Mouse (Mus musculus) monocyte, adult 5-6 weeks (primary cell): ENCODE measurements around the gene 9930111J21Rik2. TPM values are rescaled to one million over a fixed set of nuclear protein-coding genes. Genes with fewer than 3 reads are reported as not detected.
A peak's percentile ranks its signal among the peaks of the same experiment; 100 is the strongest.
"Not testable (repeated sequence)": the region's sequence is repeated elsewhere in the genome, so short reads cannot be mapped to it uniquely, and the experiment has no call there.

Source experiments
- ATAC-seq: fragments of 153-309, 156-312 bp; replicated peaks from 2 replicates; pipeline ENCODE4 v1.8.0; 2017; ENCODE audit warnings: mild to moderate bottlenecking; ENCODE audit not compliant: low TSS enrichment, insufficient number of reproducible peaks, severe bottlenecking, poor library complexity, low FRiP score
- total RNA-seq: library from RNA; stranded (forward); fragments of 200-1000, 200-491, 200-594 nt; gene quantifications from 3 replicates; pipeline ENCODE4 v1.2.3, GENCODE M21; 2017

9930111J21Rik2 gene
- total RNA-seq, 1 experiment from 2014 or later, result 84.2 TPM

DNA sequence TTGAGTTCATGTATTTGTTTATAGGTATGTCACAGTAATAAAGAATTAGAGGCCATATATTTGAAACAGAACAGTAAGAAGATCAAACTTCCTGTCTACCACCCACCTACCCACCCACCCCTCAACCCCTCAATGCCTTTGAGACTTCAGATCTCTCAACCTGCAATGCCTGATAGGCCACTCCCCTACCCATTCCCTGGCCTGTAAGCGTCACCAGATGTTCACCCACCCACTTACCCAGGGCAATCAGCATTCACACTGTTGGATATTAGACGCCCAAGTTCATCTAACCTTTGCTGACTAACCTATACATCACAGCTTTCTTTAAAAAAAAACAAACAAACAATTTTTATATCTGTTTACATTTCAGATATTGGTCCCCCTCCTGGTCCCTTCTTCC lies 61.1 kb downstream of the 9930111J21Rik2 start:
- ATAC-seq, result not testable (repeated sequence)

- ATAC-seq, result peak; percentile 37; the same call in 1 of the 2 replicates
Measured at GRCm38 (mm10) chr11:48988219-48988618, 62.8 kb downstream of the 9930111J21Rik2 start.

GRCm38 (mm10) chr11:48982848-48983247 lies 68.2 kb downstream of the 9930111J21Rik2 start:
- ATAC-seq, result not testable (repeated sequence)

- peak; percentile 55 for ATAC-seq
Measured at GRCm38 (mm10) chr11:48980052-48980451, 71.0 kb downstream of the 9930111J21Rik2 start.

- ATAC-seq, result peak; percentile 82
Measured at GRCm38 (mm10) chr11:48979251-48979650, 71.8 kb downstream of the 9930111J21Rik2 start, which contains the start of gene 9930111J21Rik1. Gene 9930111J21Rik1 (minus strand): TSS chr11:48979398.

- peak; percentile 60 for ATAC-seq
Measured at GRCm38 (mm10) chr11:48978240-48978939, 72.7 kb downstream of the 9930111J21Rik2 start, which contains the start of gene Olfr56. Gene Olfr56 (plus strand): TSS chr11:48978889.

- not testable (repeated sequence) for ATAC-seq
Measured at GRCm38 (mm10) chr11:48974686-48975085, 76.4 kb downstream of the 9930111J21Rik2 start.

Other genes with a start within 250 kb of the 9930111J21Rik2 start
- 52.9 to 85.7 TPM (median 59.4 TPM) in 3 replicates for gene Trim41, start 233.9 kb downstream of the 9930111J21Rik2 start, total RNA-seq
- gene Trim7, start 225.1 kb downstream of the 9930111J21Rik2 start, total RNA-seq, result 9.4 to 15.9 TPM (median 15.5 TPM) in 3 replicates
- gene Gm12184, start 224.6 kb downstream of the 9930111J21Rik2 start, total RNA-seq, result 7.5 to 29.4 TPM (median 12.2 TPM) in 3 replicates
- 36.6 to 51.0 TPM (median 48.9 TPM) in 3 replicates for gene Irgm1, start 179.6 kb downstream of the 9930111J21Rik2 start, total RNA-seq
- 6.7 to 9.7 TPM (median 8.8 TPM) in 3 replicates for gene Gm5431, start 149.0 kb downstream of the 9930111J21Rik2 start, total RNA-seq
- 32.3 to 73.6 TPM (median 37.8 TPM) in 3 replicates for gene Psme2b, start 105.1 kb downstream of the 9930111J21Rik2 start, total RNA-seq
- 0.29 to 2.8 TPM (median 0.85 TPM) in 3 replicates for gene Olfr56, start 72.4 kb downstream of the 9930111J21Rik2 start, total RNA-seq
- gene 9930111J21Rik1, start 71.8 kb downstream of the 9930111J21Rik2 start, total RNA-seq, result 33.5 to 71.5 TPM (median 41.1 TPM) in 3 replicates
- 0.10 to 1.4 TPM in 2 of 3 replicates, not detected in the other for gene Gm12185, start 59.0 kb downstream of the 9930111J21Rik2 start, total RNA-seq
- gene Tgtp1, start 57.1 kb downstream of the 9930111J21Rik2 start, total RNA-seq, result 1.3 to 3.0 TPM (median 1.7 TPM) in 3 replicates
- gene Tgtp2, start 13.0 kb upstream of the 9930111J21Rik2 start, total RNA-seq, result 15.9 to 85.7 TPM (median 25.2 TPM) in 3 replicates
- gene Ifi47, start 25.3 kb upstream of the 9930111J21Rik2 start, total RNA-seq, result 23.6 to 98.9 TPM (median 35.3 TPM) in 3 replicates
- not detected in 3 replicates for gene Olfr1396, start 63.6 kb upstream of the 9930111J21Rik2 start, total RNA-seq
- not detected in 3 replicates for gene Olfr1395, start 91.0 kb upstream of the 9930111J21Rik2 start, total RNA-seq
- gene Olfr1394, start 103.1 kb upstream of the 9930111J21Rik2 start, total RNA-seq, result not detected in 3 replicates
- gene Btnl9, start 135.9 kb upstream of the 9930111J21Rik2 start, total RNA-seq, result 0.75 to 2.2 TPM (median 0.78 TPM) in 3 replicates
- 96.4 to 134 TPM (median 134 TPM) in 3 replicates for gene Zfp62, start 152.1 kb upstream of the 9930111J21Rik2 start, total RNA-seq
- 58.6 to 80.8 TPM (median 72.0 TPM) in 3 replicates for gene Mgat1, start 192.9 kb upstream of the 9930111J21Rik2 start, total RNA-seq
- gene Olfr1393, start 227.1 kb upstream of the 9930111J21Rik2 start, total RNA-seq, result 2.0 TPM in 1 of 3 replicates, not detected in the others
- gene Olfr1392, start 234.0 kb upstream of the 9930111J21Rik2 start, total RNA-seq, result not detected in 3 replicates